Mouse (Mus musculus) ES-E14 (cell line): ENCODE results near the gene Pitpnm1. TPM values are rescaled to one million over a fixed set of nuclear protein-coding genes. Genes with fewer than 3 reads are reported as not detected.

Experiments used
- DNase-seq: peaks from one replicate; pipeline ENCODE4 v3.0.0-alpha.2; 2013; ENCODE audit warnings: low read depth, low spot score
- H3K27ac ChIP-seq: 2 replicates; pipeline ENCODE4 v1.5.1; 2012; ENCODE audit warnings: low read depth, mild to moderate bottlenecking, low read length, moderate library complexity, mixed read lengths; ENCODE audit not compliant: poor library complexity, insufficient read depth, severe bottlenecking
- H3K36me3 ChIP-seq: 2 replicates; pipeline ENCODE4 v1.6.1; 2012; ENCODE audit warnings: mild to moderate bottlenecking, low read length, moderate library complexity, mixed read lengths; ENCODE audit not compliant: control insufficient read depth, poor library complexity, insufficient read depth, severe bottlenecking
- H3K4me1 ChIP-seq, 2 experiments: fragments of 150-350 bp in 1 of 2; sonication (generic) in 1 of 2; 2 replicates each; pipeline ENCODE4 v1.6.1; 2012; ENCODE audit warnings: low read length in 2 of 2, mild to moderate bottlenecking in 1 of 2, mixed read lengths in 1 of 2; ENCODE audit not compliant: control insufficient read depth in 2 of 2, insufficient read depth in 2 of 2, poor library complexity in 1 of 2
- H3K4me3 ChIP-seq, 2 experiments: fragments of 150-350 bp in 1 of 2; sonication (generic) in 1 of 2; 2 replicates each; pipeline ENCODE4 v1.5.1; 2012; ENCODE audit warnings: low read length in 2 of 2, low read depth in 1 of 2, mild to moderate bottlenecking in 1 of 2, mixed read lengths in 1 of 2; ENCODE audit not compliant: insufficient read depth in 1 of 2, poor library complexity in 1 of 2, severe bottlenecking in 1 of 2
- H3K9ac ChIP-seq: 2 replicates; pipeline ENCODE4 v1.6.1; 2012; ENCODE audit warnings: low read depth, mild to moderate bottlenecking, low read length, mixed read lengths; ENCODE audit not compliant: poor library complexity, insufficient read depth, severe bottlenecking
- H3K9me3 ChIP-seq: fragments of 150-350 bp; sonication (generic); 2 replicates; pipeline ENCODE4 v1.6.1; 2012; ENCODE audit warnings: low read depth, mild to moderate bottlenecking, low read length; ENCODE audit not compliant: control insufficient read depth, insufficient read depth
- CHD2 ChIP-seq: IDR thresholded peaks from 2 replicates; pipeline ENCODE4 v1.6.1; 2014; ENCODE audit warnings: mild to moderate bottlenecking, low read depth, low read length, inconsistent platforms
- HCFC1 ChIP-seq: IDR thresholded peaks from 2 replicates; pipeline ENCODE4 v1.6.1; 2012; ENCODE audit warnings: low read length, inconsistent platforms, borderline replicate concordance; ENCODE audit not compliant: insufficient read depth
- MAFK ChIP-seq: IDR thresholded peaks from 2 replicates; pipeline ENCODE4 v1.6.1; 2014; ENCODE audit warnings: mild to moderate bottlenecking, low read depth, low read length, inconsistent platforms; ENCODE audit not compliant: insufficient read depth
- ZC3H11A ChIP-seq: IDR thresholded peaks from 2 replicates; pipeline ENCODE4 v1.6.1; 2012; ENCODE audit warnings: low read depth, mild to moderate bottlenecking, inconsistent platforms, low read length, borderline replicate concordance
- ZNF384 ChIP-seq: IDR thresholded peaks from 2 replicates; pipeline ENCODE4 v1.6.1; 2012; ENCODE audit warnings: low read depth, low read length, inconsistent platforms
- in situ Hi-C, 2 experiments: fragments of 600-800 bp; cut with MboI; formaldehyde crosslinking; loops; one replicate each; pipeline ENCODE4 v1.15.1; 2025; ENCODE audit warnings: low sequenced_read_pairs in 2 of 2, inconsistent platforms in 1 of 2; ENCODE audit not compliant: unreplicated experiment in 2 of 2
- total RNA-seq: library from RNA; depleted of rRNA; stranded (reverse); fragments of 300-350 nt; gene quantifications from 2 replicates; pipeline ENCODE4 v1.2.3, GENCODE M21; 2012

The Pitpnm1 gene
- total RNA-seq, 1 experiment, result 10.5 TPM

DNA sequence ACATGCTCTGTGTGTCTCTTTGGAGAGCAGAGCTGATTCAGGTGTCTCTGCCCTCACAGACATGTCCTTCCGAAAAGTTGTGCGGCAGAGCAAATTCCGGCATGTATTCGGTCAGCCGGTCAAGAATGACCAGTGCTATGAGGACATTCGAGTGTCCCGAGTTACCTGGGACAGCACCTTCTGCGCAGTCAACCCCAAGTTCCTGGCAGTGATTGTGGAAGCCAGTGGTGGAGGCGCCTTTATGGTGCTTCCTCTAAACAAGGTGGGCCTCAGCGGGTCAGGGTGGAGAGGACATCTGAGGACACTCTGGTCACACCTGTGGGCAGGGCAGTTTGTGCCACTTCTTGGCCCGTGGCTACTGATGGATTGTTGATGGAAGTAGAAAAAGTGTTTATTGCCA, 49.5 kb downstream of the Pitpnm1 start:
- DNase-seq, result no peak
- H3K9me3 ChIP-seq, result no peaks in the 10 kb centered on the region
- H3K27ac ChIP-seq, result no peak overlapping the region
- in situ Hi-C loops, result no loop called here
- H3K4me3 ChIP-seq, result peak overlapping the region; percentile 85 to 86
- H3K9ac ChIP-seq, result peak overlapping the region; percentile 86; the same call in 1 of the 2 replicates
- H3K36me3 ChIP-seq, result peaks cover 25% of the 10 kb centered on the region
- H3K4me1 ChIP-seq, result peaks cover 3 to 48% of the 10 kb centered on the region in 2 experiments
- TF ChIP-seq HCFC1 (no peak), ZNF384 (no peak), ZC3H11A (no peak), CHD2 (no peak), MAFK (no peak)

DNA sequence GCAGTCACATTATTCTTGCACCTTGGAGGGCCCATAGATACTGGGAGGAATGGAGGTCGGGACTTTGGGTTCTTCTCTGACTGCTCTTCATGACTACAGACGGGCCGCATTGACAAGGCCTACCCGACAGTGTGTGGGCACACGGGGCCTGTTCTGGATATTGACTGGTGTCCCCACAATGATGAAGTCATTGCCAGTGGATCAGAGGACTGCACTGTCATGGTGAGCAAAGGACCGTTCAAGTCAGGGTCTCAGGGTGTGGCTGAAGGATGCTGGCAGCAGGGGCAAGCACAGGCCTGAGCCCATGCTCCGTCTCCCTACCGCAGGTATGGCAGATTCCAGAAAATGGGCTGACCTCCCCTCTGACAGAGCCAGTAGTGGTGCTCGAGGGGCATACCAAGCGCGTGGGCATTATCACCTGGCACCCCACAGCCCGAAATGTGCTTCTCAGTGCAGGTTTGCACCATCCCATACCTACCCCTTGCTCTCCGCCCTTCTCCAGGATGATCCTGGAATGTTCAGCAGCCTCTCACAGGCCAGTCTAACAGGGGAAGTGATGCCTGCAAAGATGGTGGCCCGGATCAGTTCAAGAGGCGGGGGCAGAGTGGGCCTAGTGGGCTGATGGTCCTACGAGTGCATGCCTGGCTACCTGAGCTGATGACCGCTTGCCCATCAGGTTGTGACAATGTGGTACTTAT, 50.1 kb downstream of the Pitpnm1 start:
- Histone ChIP-seq H3K27ac (no peak overlapping the region), H3K9me3 (no peaks in the 10 kb centered on the region), H3K36me3 (peaks cover 25% of the 10 kb centered on the region), H3K4me3 (0 out of 4 replicates have a peak overlapping the region, but pooled peaks of 1 of the 2 experiments have one; percentile 2), H3K4me1 (peaks cover 3 to 54% of the 10 kb centered on the region in 2 experiments), H3K9ac (peak overlapping the region; percentile 15; the same call in 1 of the 2 replicates)
- in situ Hi-C loops, result no loop called here
- TF ChIP-seq ZC3H11A (no peak), CHD2 (no peak), HCFC1 (no peak), ZNF384 (no peak), MAFK (no peak)
- DNase-seq, result no peak

DNA sequence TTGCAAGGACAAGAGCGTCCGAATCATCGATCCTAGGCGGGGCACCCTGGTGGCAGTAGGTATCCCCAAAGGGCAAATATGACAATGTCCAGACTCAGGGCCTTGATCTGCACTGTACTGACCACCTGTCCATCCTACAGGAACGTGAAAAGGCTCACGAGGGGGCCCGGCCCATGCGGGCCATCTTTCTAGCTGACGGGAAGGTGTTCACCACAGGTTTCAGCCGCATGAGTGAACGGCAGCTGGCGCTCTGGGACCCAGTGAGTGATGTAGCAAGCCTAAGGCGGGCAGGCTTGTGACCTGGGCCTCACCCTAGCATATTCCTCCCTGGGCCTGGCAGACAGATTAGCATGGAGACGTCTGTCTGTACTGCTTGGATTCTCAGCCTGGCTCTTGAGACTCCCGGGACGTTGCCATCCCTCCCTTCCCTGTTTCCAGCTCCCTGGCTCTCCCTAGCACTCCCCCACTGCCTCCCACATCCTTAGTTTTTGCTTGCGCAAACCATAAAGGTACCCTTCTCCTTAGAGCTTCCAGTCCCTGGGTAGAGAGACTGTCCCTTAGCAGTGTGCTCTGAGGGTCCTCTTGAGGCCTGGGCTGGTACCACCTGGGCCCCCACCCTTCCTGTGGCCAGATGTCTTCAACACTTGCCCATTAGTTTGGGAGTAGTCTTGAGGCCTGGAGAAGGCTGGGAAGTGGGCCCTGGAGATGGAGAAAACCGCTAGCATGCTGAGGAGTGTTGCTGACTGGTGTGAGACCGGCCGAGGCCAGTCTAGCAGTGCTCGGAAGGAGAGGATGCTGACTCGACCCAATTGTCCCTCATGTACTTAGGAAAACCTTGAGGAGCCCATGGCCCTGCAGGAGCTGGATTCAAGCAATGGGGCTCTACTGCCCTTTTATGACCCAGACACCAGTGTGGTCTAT, 51.0 kb downstream of the Pitpnm1 start:
- TF ChIP-seq CHD2, result no peak
- TF ChIP-seq MAFK, result no peak
- TF ChIP-seq HCFC1, result no peak
- Histone ChIP-seq H3K4me3 (no peak overlapping the region), H3K27ac (no peak overlapping the region), H3K36me3 (peaks cover 25% of the 10 kb centered on the region), H3K9ac (no peak overlapping the region), H3K4me1 (peaks cover 3 to 57% of the 10 kb centered on the region in 2 experiments), H3K9me3 (no peaks in the 10 kb centered on the region)
- in situ Hi-C loops, result no loop called here
- no peak for DNase-seq

DNA sequence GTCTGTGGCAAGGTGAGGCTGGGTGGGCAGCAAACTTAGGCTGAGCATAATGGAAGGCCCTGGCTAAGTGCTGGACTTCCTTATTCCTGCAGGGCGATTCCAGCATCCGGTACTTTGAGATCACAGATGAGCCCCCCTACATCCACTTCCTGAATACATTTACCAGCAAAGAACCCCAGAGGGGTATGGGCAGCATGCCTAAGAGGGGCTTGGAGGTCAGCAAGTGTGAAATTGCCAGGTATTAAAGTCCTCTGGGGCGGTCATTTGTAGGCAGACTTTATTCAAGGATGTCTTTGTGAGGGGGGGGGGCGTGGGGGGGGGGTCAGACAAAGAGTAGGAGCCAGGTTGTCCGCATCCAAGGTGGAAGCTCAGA, 51.7 kb downstream of the Pitpnm1 start:
- TF ChIP-seq HCFC1 (no peak), CHD2 (no peak), ZNF384 (no peak), ZC3H11A (no peak), MAFK (no peak)
- Histone ChIP-seq H3K4me1 (peaks cover 3 to 60% of the 10 kb centered on the region in 2 experiments), H3K36me3 (peaks cover 25% of the 10 kb centered on the region), H3K27ac (no peak overlapping the region), H3K4me3 (no peak overlapping the region), H3K9me3 (no peaks in the 10 kb centered on the region), H3K9ac (no peak overlapping the region)
- DNase-seq, result no peak
- in situ Hi-C loops, result no loop called here
